Mouse (Mus musculus): ENCODE results near the gene Sf3b2. TPM values are rescaled to one million over a fixed set of nuclear protein-coding genes. Genes with fewer than 3 reads are reported as not detected.

Gene Sf3b2
- polyA plus RNA-seq, 1 experiment = 192 TPM

- no peak for TF ChIP-seq POLR2A (IDR thresholded peaks at IDR 0.05; ENCODE audit: borderline replicate concordance, extremely low read depth, insufficient read depth, insufficient read length, poor library complexity, severe bottlenecking)
- TF ChIP-seq CTCF (IDR thresholded peaks at IDR 0.05; ENCODE audit: borderline replicate concordance, extremely low read depth, insufficient read depth, insufficient read length) = no peak
- DNase-seq (ENCODE audit: low read depth) = no peak
Measured at GRCm38 (mm10) chr19:5224077-5224476, 71.2 kb downstream of the Sf3b2 start.

Other genes with a start within 250 kb of the Sf3b2 start
- 4.0 and 4.3 TPM in 2 replicates for gene Rin1, start 245.0 kb downstream of the Sf3b2 start, polyA plus RNA-seq (2012; rRNA removed)
- gene Cd248, start 227.4 kb downstream of the Sf3b2 start, polyA plus RNA-seq (2012; rRNA removed) = 15.5 and 24.7 TPM in 2 replicates
- gene Tmem151a, start 209.9 kb downstream of the Sf3b2 start, polyA plus RNA-seq (2012; rRNA removed) = 6.8 and 10.7 TPM in 2 replicates
- 62.8 and 63.2 TPM in 2 replicates for gene Yif1a, start 206.9 kb downstream of the Sf3b2 start, polyA plus RNA-seq (2012; rRNA removed)
- gene Cnih2, start 196.9 kb downstream of the Sf3b2 start, polyA plus RNA-seq (2012; rRNA removed) = 467 and 494 TPM in 2 replicates
- 195 and 205 TPM in 2 replicates for gene Rab1b, start 188.4 kb downstream of the Sf3b2 start, polyA plus RNA-seq (2012; rRNA removed)
- 117 and 134 TPM in 2 replicates for gene Klc2, start 176.9 kb downstream of the Sf3b2 start, polyA plus RNA-seq (2012; rRNA removed)
- 50.2 and 71.6 TPM in 2 replicates for gene Pacs1, start 22.3 kb downstream of the Sf3b2 start, polyA plus RNA-seq (2012; rRNA removed)
- 45.5 and 55.4 TPM in 2 replicates for gene Gal3st3, start 2.9 kb upstream of the Sf3b2 start, polyA plus RNA-seq (2012; rRNA removed)
- not detected in 2 replicates for gene Catsper1, start 40.3 kb upstream of the Sf3b2 start, polyA plus RNA-seq (2012; rRNA removed)
- gene Cst6, start 54.1 kb upstream of the Sf3b2 start, polyA plus RNA-seq (2012; rRNA removed) = 1.3 and 1.6 TPM in 2 replicates
- 37.2 and 38.4 TPM in 2 replicates for gene Eif1ad, start 71.3 kb upstream of the Sf3b2 start, polyA plus RNA-seq (2012; rRNA removed)
- 181 and 258 TPM in 2 replicates for gene Banf1, start 71.7 kb upstream of the Sf3b2 start, polyA plus RNA-seq (2012; rRNA removed)
- gene Sart1, start 93.2 kb upstream of the Sf3b2 start, polyA plus RNA-seq (2012; rRNA removed) = 40.9 and 65.0 TPM in 2 replicates
- 0.04 and 0.20 TPM in 2 replicates for gene Tsga10ip, start 107.1 kb upstream of the Sf3b2 start, polyA plus RNA-seq (2012; rRNA removed)
- gene Drap1, start 129.5 kb upstream of the Sf3b2 start, polyA plus RNA-seq (2012; rRNA removed) = 224 and 257 TPM in 2 replicates
- 86.4 and 106 TPM in 2 replicates for gene AI837181, start 129.7 kb upstream of the Sf3b2 start, polyA plus RNA-seq (2012; rRNA removed)
- not detected in 2 replicates for gene Fosl1, start 152.1 kb upstream of the Sf3b2 start, polyA plus RNA-seq (2012; rRNA removed)
- gene Ccdc85b, start 162.4 kb upstream of the Sf3b2 start, polyA plus RNA-seq (2012; rRNA removed) = 9.6 and 12.1 TPM in 2 replicates
- gene Fibp, start 165.2 kb upstream of the Sf3b2 start, polyA plus RNA-seq (2012; rRNA removed) = 179 and 266 TPM in 2 replicates
- 2.9 and 3.7 TPM in 2 replicates for gene Ctsw, start 173.1 kb upstream of the Sf3b2 start, polyA plus RNA-seq (2012; rRNA removed)
- gene Efemp2, start 178.5 kb upstream of the Sf3b2 start, polyA plus RNA-seq (2012; rRNA removed) = 47.7 and 58.5 TPM in 2 replicates
- 46.4 and 73.2 TPM in 2 replicates for gene Mus81, start 192.9 kb upstream of the Sf3b2 start, polyA plus RNA-seq (2012; rRNA removed)
- gene Cfl1, start 195.0 kb upstream of the Sf3b2 start, polyA plus RNA-seq (2012; rRNA removed) = 1,637 and 1,665 TPM in 2 replicates
- gene 1700020D05Rik, start 208.3 kb upstream of the Sf3b2 start, polyA plus RNA-seq (2012; rRNA removed) = 2.5 and 4.7 TPM in 2 replicates
- 92.3 and 123 TPM in 2 replicates for gene Snx32, start 215.1 kb upstream of the Sf3b2 start, polyA plus RNA-seq (2012; rRNA removed)